In the genomic region with DNA sequence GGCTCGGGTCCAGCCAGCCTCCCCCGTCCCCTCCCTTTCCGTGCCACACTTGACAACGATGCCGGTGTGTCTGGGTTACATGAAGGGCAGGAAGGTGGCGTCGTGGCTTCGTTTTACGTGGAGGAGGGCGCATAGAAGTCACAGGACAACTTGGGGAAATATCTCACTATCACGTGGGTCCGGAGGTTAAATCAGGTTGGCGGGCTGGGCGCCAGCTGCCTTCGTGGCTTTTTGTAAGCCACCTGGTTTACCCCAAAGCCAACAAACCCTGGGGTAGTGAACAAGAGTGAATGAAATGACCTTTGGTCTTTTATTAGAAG, we compare ENCODE assay signal across 1 mouse cellular context.
TF ChIP-seq lines count a peak whose summit lies in the region.

No protein-coding gene starts in this region.

TF ChIP-seq in CH12.LX, 34 proteins besides CTCF, POLR2A, EP300 and RAD21 (continued from another document):
- no peak for TF ChIP-seq GABPA (IDR thresholded peaks at IDR 0.05; ENCODE audit: insufficient replicate concordance, low read depth, low read length)
- no peak for TF ChIP-seq MAZ (IDR thresholded peaks at IDR 0.05; ENCODE audit: low read depth, low read length)
- peak; percentile 56 for TF ChIP-seq USF2 (conservative IDR thresholded peaks at IDR 0.05; ENCODE audit: low read depth, low read length)
- TF ChIP-seq ZKSCAN1 (IDR thresholded peaks at IDR 0.05; ENCODE audit: borderline replicate concordance, low read depth, low read length): no peak
- peak; percentile 83; the same call in 1 of the 2 replicates for TF ChIP-seq CHD1 (IDR thresholded peaks at IDR 0.05; ENCODE audit: low read depth, low read length)
- TF ChIP-seq SMC3 (IDR thresholded peaks at IDR 0.05; ENCODE audit: low read depth, low read length): no peak
- TF ChIP-seq PAX5 (IDR thresholded peaks at IDR 0.05; ENCODE audit: low read length): no peak
- no peak for TF ChIP-seq ZNF384 (IDR thresholded peaks at IDR 0.05; ENCODE audit: low read depth, low read length)
- no peak; the same call in 1 of the 2 replicates for TF ChIP-seq MXI1 (IDR thresholded peaks at IDR 0.05; ENCODE audit: low read depth, low read length)
- peak; percentile 45; the same call in 1 of the 2 replicates for TF ChIP-seq MYC (IDR thresholded peaks at IDR 0.05; ENCODE audit: low read depth, low read length)
- no peak for TF ChIP-seq ZMIZ1 (IDR thresholded peaks at IDR 0.05; ENCODE audit: low read depth, low read length)
- no peak for TF ChIP-seq RCOR1 (conservative IDR thresholded peaks at IDR 0.05; ENCODE audit: low read depth, low read length)
- no peak for TF ChIP-seq CHD2 (IDR thresholded peaks at IDR 0.05; ENCODE audit: low read length)
- TF ChIP-seq POLR2AphosphoS2 (IDR thresholded peaks at IDR 0.05; ENCODE audit: low read depth, low read length): no peak
- no peak for TF ChIP-seq MEF2A (IDR thresholded peaks at IDR 0.05; ENCODE audit: borderline replicate concordance, low read depth, low read length)
- peak; percentile 37 for TF ChIP-seq NELFE (IDR thresholded peaks at IDR 0.05; ENCODE audit: low read depth, low read length)
- TF ChIP-seq ETS1 (conservative IDR thresholded peaks at IDR 0.05; ENCODE audit: low read depth, low read length): 0 out of 2 replicates have a peak, but pooled peaks have one; percentile 12
- no peak for TF ChIP-seq HCFC1 (IDR thresholded peaks at IDR 0.05; ENCODE audit: low read depth, low read length)
- TF ChIP-seq KAT2A (IDR thresholded peaks at IDR 0.05; ENCODE audit: insufficient replicate concordance, low read length): no peak
- no peak for TF ChIP-seq JUND (conservative IDR thresholded peaks at IDR 0.05; ENCODE audit: low read depth, low read length)
- peak; percentile 76 for TF ChIP-seq USF1 (IDR thresholded peaks at IDR 0.05; ENCODE audit: low read depth, low read length)
- TF ChIP-seq E2F4 (IDR thresholded peaks at IDR 0.05; ENCODE audit: insufficient replicate concordance, low read depth, low read length): peak; percentile 57; the same call in 1 of the 2 replicates
- no peak for TF ChIP-seq NRF1 (IDR thresholded peaks at IDR 0.05; ENCODE audit: low read depth, low read length)
- no peak for TF ChIP-seq ELF1 (IDR thresholded peaks at IDR 0.05; ENCODE audit: low read depth, low read length)
